Mouse (Mus musculus): ENCODE results near the gene Slc25a23. TPM values are rescaled to one million over a fixed set of nuclear protein-coding genes. Genes with fewer than 3 reads are reported as not detected.

Slc25a23 gene
- polyA plus RNA-seq (2015; fragmentation: Nextera tagmentation; extraction: Ambion mirVana): 18.8 and 21.6 TPM in 2 replicates

DNA sequence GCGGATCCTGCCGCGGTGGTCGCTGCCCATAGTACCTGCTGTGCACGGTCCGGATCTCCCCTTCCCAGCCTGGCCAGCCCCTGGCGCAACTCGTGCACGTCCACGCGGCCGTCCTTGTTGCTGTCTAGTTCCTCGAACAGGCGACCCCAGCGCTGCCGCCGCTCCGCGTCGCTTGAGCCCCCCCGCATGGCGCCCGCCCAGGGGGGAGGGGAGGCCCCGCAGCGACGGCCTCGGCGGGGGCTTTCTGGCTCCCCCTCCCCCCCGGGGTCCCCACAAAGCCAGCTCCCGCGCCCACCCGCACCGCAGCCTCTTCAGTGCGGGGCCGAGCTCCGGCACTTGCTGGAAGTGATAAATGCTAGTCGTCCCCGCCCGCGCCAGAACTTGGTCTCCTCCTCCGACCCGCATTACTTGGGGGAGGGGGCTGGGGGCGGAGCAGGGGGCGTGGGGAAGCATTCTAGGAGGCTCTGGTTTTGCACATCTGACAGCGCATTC is at the start of gene Slc25a23:
TSS of gene Slc25a23 (minus strand) at position 378 of the 492 bp plus-strand sequence.
- under 1% methylated on average over 36 of the region's 45 CpGs for WGBS

GRCm38 (mm10) chr17:57108666-57109171 is 49.1 kb upstream of the Slc25a23 start:
- no peaks in the 10 kb centered on the region for H3K9me3 ChIP-seq (replicated peaks)

More for the DNA sequence above, at the start of gene Slc25a23:
- H3K9ac ChIP-seq: peak within 1 kb of the TSS; percentile 81
- H3K36me3 ChIP-seq (ENCODE audit: poor library complexity, severe bottlenecking): peaks cover 24% of the 10 kb centered on the region
- peak within 1 kb of the TSS; percentile 89 for H3K4me3 ChIP-seq
- H3K4me2 ChIP-seq: peak within 1 kb of the TSS; percentile 75
- H3K4me1 ChIP-seq: peaks cover 28% of the 10 kb centered on the region
- H3K27me3 ChIP-seq: peaks cover 34% of the 10 kb centered on the region
- no peaks in the 10 kb centered on the region for H3K9me3 ChIP-seq (replicated peaks)
- ATAC-seq: peak; percentile 82
- peak within 1 kb of the TSS; percentile 82 for H3K27ac ChIP-seq

DNA sequence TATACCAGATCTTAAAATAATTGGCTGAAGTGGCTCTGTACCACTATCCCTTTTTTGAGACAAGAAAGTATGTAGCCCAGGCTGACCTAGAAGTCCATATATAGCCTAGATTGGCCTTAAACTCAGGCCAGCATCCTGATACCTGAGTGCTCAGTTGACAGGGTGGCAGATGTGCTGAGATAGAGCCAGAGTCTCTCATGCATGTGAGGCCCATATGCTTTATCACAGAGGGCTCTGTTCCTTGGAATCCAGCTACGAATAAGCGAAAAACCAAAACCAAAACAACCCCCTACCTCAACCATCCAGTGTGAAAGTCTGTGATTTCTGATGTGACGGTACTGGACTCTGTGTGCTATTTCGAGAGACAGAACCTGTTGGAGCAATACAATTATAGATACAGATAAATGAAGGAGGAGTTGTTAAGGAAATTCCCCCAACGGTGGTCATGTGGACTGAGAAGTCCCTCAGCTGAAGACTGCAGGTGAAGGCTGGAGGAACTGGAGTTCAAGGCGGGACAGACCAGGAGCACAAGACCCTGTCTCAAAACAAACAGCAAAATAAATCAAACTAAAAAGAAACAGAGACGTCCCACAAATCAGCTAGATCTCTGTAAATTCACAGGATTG is 48.5 kb upstream of the Slc25a23 start:
- no peak for ATAC-seq
- H3K27ac ChIP-seq: no peak overlapping the region
- no peak overlapping the region for H3K4me2 ChIP-seq
- peaks cover 28% of the 10 kb centered on the region for H3K4me1 ChIP-seq
- no peaks in the 10 kb centered on the region for H3K9me3 ChIP-seq (replicated peaks)
- H3K9ac ChIP-seq: no peak overlapping the region
- 89% methylated on average over 7 of the region's 7 CpGs for whole genome bisulfite sequencing
- no peaks in the 10 kb centered on the region for H3K27me3 ChIP-seq
- H3K36me3 ChIP-seq (ENCODE audit: poor library complexity, severe bottlenecking): no peaks in the 10 kb centered on the region
- no peak overlapping the region for H3K4me3 ChIP-seq

More at GRCm38 (mm10) chr17:57108666-57109171, 49.1 kb upstream of the Slc25a23 start:
- no peak overlapping the region for H3K9ac ChIP-seq
- H3K4me1 ChIP-seq: peaks cover 28% of the 10 kb centered on the region
- WGBS: 65% methylated on average over 5 of the region's 5 CpGs
- no peaks in the 10 kb centered on the region for H3K27me3 ChIP-seq
- H3K27ac ChIP-seq: no peak overlapping the region
- no peak overlapping the region for H3K4me2 ChIP-seq
- H3K36me3 ChIP-seq (ENCODE audit: poor library complexity, severe bottlenecking): no peaks in the 10 kb centered on the region
- no peak overlapping the region for H3K4me3 ChIP-seq
- ATAC-seq: no peak

DNA sequence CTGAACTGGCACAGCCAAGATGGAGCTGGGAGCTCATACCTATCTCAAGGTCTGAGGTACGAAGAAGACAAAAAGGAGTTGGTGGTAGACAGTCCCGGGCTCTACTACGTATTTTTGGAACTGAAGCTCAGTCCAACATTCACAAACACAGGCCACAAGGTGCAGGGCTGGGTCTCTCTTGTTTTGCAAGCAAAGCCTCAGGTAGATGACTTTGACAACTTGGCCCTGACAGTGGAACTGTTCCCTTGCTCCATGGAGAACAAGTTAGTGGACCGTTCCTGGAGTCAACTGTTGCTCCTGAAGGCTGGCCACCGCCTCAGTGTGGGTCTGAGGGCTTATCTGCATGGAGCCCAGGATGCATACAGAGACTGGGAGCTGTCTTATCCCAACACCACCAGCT is 47.4 kb upstream of the Slc25a23 start:
- 92% methylated on average over 5 of the region's 5 CpGs for WGBS
- no peak for ATAC-seq
- Histone ChIP-seq H3K4me2 (peak overlapping the region; percentile 78), H3K4me1 (peaks cover 28% of the 10 kb centered on the region), H3K9ac (no peak overlapping the region), H3K4me3 (no peak overlapping the region), H3K27me3 (no peaks in the 10 kb centered on the region), H3K9me3 (replicated peaks) (no peaks in the 10 kb centered on the region), H3K27ac (no peak overlapping the region), H3K36me3 (ENCODE audit: poor library complexity, severe bottlenecking) (no peaks in the 10 kb centered on the region)

DNA sequence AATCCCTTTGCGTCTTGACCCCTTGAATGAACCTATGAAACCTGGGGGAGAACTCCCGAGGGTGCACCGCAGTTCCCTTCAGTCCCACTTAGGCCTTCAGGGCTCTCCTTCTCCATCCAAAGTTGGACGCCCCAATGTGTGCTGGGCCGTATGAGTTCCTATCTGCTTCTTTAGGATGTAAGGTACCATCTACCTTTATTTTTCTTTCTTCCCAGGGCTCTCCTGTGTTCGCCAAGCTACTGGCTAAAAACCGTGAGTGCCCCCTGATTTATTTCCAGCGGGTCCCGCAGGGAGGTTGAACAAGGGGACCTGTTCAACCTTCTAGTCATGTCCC is 46.3 kb upstream of the Slc25a23 start:
- no peak overlapping the region for H3K27ac ChIP-seq
- peak overlapping the region; percentile 78 for H3K4me2 ChIP-seq
- peak overlapping the region; percentile 86 for H3K9ac ChIP-seq
- H3K9me3 ChIP-seq (replicated peaks): no peaks in the 10 kb centered on the region
- no peaks in the 10 kb centered on the region for H3K27me3 ChIP-seq
- 5% methylated on average over 9 of the region's 9 CpGs for WGBS
- peak overlapping the region; percentile 69 for H3K4me3 ChIP-seq
- peaks cover 28% of the 10 kb centered on the region for H3K4me1 ChIP-seq
- no peaks in the 10 kb centered on the region for H3K36me3 ChIP-seq (ENCODE audit: poor library complexity, severe bottlenecking)
- ATAC-seq: no peak

GRCm38 (mm10) chr17:57105181-57106034 is 45.7 kb upstream of the Slc25a23 start, which contains the start of gene Tnfsf9:
Gene Tnfsf9, plus strand, starts transcription at chr17:57105325.
- peak within 1 kb of the TSS; percentile 69 for H3K4me3 ChIP-seq
- no peaks in the 10 kb centered on the region for H3K9me3 ChIP-seq (replicated peaks)
- ATAC-seq: peak; percentile 89
- WGBS: under 1% methylated on average over 50 of the region's 61 CpGs
- H3K36me3 ChIP-seq (ENCODE audit: poor library complexity, severe bottlenecking): no peaks in the 10 kb centered on the region
- H3K27me3 ChIP-seq: no peaks in the 10 kb centered on the region
- H3K4me1 ChIP-seq: peaks cover 28% of the 10 kb centered on the region
- H3K27ac ChIP-seq: no peak within 1 kb of the TSS
- H3K9ac ChIP-seq: peak within 1 kb of the TSS; percentile 86
- peak within 1 kb of the TSS; percentile 78 for H3K4me2 ChIP-seq

DNA sequence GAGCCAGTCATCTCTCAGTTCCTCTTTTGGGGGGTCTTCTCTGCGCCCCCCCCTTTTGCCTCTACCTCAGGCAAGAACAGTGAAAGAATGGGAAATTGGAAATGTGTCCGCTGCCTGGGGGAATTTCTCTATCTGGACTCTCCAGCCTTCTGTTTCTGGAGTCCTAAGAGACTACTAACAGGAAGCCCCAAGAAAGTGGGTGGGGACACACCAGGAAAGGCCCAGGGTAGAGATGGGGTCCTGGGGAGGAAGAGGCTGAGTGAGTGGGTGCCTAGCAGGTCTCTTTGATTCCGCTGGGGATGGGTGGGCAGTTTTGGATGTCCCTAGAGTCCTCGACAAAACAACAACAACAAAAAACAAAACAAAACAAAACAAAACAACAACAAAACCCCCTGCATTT is 44.8 kb upstream of the Slc25a23 start:
- peak overlapping the region; percentile 86 for H3K9ac ChIP-seq
- H3K27me3 ChIP-seq: no peaks in the 10 kb centered on the region
- H3K9me3 ChIP-seq (replicated peaks): no peaks in the 10 kb centered on the region
- H3K4me1 ChIP-seq: peaks cover 28% of the 10 kb centered on the region
- H3K4me3 ChIP-seq: peak overlapping the region; percentile 69
- no peak overlapping the region for H3K27ac ChIP-seq
- 53% methylated on average over 4 of the region's 4 CpGs for WGBS
- peak overlapping the region; percentile 78 for H3K4me2 ChIP-seq
- no peaks in the 10 kb centered on the region for H3K36me3 ChIP-seq (ENCODE audit: poor library complexity, severe bottlenecking)
- 0 out of 2 replicates have a peak, but pooled peaks have one; percentile 9 for ATAC-seq

DNA sequence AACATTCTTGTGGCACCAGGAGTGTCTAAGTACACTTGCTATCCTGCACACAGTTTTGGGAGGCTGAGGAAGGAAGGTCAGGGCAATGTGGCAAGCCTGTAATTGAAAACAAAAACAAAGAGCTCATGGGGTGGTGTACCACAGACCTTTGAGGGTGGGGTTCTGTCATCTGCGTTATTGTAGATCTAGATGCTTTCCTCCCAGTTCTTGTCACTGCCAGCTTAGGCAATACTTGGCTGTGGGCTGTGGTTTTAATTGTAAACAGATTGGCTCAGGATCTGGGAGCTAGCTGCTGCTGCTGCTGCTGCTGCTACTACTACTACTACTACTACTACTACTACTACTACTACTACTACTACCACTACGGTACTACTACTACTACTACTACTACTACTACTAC is 42.6 kb upstream of the Slc25a23 start:
- 89% methylated on average over 2 of the region's 2 CpGs for WGBS
- Histone ChIP-seq H3K27me3 (no peaks in the 10 kb centered on the region), H3K36me3 (ENCODE audit: poor library complexity, severe bottlenecking) (no peaks in the 10 kb centered on the region), H3K4me2 (no peak overlapping the region), H3K9me3 (replicated peaks) (no peaks in the 10 kb centered on the region), H3K27ac (no peak overlapping the region), H3K4me3 (no peak overlapping the region), H3K9ac (no peak overlapping the region), H3K4me1 (peaks cover 22% of the 10 kb centered on the region)
- ATAC-seq: no peak

DNA sequence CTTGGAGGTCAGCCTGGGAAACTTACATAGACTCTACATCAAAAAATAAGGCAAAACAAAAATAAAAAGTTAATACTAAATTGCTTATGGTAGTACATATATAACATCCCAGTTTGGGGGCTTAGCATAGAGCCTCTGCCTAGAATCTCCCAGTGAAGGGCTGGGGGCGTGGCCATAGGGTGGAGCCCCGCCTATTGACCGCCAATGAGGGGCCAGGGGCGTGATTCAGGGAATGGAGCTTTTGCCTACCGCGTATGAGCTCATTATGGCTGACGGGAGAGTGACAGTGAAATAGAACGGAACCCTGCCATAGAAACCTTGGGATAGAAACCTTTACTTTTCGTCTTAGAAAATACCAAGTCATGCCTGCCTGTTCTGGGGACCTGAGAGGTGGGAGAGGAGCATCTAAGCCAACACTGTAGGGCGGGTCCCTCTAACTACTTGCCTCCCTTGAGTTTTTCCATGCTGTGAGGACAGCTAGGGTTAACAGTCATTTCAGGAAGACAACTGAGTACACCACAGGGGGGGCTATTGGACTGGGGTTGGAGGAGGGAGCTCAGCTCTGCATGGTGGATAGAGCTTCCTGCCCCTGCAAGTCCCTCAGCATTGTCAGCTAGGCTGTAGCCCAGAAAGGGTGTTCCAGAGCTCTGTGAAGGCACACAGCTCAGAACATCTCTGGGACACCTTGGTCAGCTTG is 40.1 kb upstream of the Slc25a23 start:
- H3K9ac ChIP-seq: no peak overlapping the region
- no peaks in the 10 kb centered on the region for H3K9me3 ChIP-seq (replicated peaks)
- 0 out of 2 replicates have a peak, but pooled peaks cover 5% of the 10 kb centered on the region for H3K27me3 ChIP-seq
- H3K4me1 ChIP-seq: peaks cover 16% of the 10 kb centered on the region
- H3K27ac ChIP-seq: no peak overlapping the region
- H3K36me3 ChIP-seq (ENCODE audit: poor library complexity, severe bottlenecking): no peaks in the 10 kb centered on the region
- H3K4me3 ChIP-seq: no peak overlapping the region
- ATAC-seq: no peak
- no peak overlapping the region for H3K4me2 ChIP-seq
- 9% methylated on average over 10 of the region's 10 CpGs for WGBS

GRCm38 (mm10) chr17:57098321-57098720 is 38.7 kb upstream of the Slc25a23 start:
- 87% methylated on average over 5 of the region's 5 CpGs for WGBS
- H3K4me3 ChIP-seq: no peak overlapping the region
- H3K27ac ChIP-seq: no peak overlapping the region
- no peaks in the 10 kb centered on the region for H3K9me3 ChIP-seq (replicated peaks)
- H3K4me2 ChIP-seq: no peak overlapping the region
- no peak for ATAC-seq
- no peak overlapping the region for H3K9ac ChIP-seq
- peaks cover 9% of the 10 kb centered on the region for H3K4me1 ChIP-seq
- H3K36me3 ChIP-seq (ENCODE audit: poor library complexity, severe bottlenecking): no peaks in the 10 kb centered on the region
- H3K27me3 ChIP-seq: 0 out of 2 replicates have a peak, but pooled peaks cover 5% of the 10 kb centered on the region

DNA sequence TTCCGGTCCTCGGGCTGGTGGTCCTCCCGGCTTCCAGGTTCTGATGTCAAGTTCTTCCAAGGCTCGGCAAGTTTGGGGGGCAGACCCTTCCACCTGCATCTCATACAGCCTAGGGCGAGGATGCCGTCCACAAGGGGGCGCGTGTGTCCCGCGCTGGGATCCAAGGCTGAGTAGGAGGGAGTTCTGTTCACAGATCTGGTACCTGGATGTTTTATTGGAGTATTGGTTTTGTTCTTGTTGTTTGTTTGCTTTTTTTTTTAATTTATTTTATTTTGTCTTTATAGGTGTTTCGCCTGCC is 36.9 kb upstream of the Slc25a23 start:
- Histone ChIP-seq H3K9me3 (replicated peaks) (no peaks in the 10 kb centered on the region), H3K4me3 (peak overlapping the region; percentile 15; the same call in 1 of the 2 replicates), H3K4me1 (peaks cover 9% of the 10 kb centered on the region), H3K36me3 (ENCODE audit: poor library complexity, severe bottlenecking) (no peaks in the 10 kb centered on the region), H3K9ac (no peak overlapping the region; the same call in 1 of the 2 replicates), H3K4me2 (peak overlapping the region; percentile 54), H3K27me3 (0 out of 2 replicates have a peak, but pooled peaks cover 5% of the 10 kb centered on the region), H3K27ac (no peak overlapping the region)
- WGBS: 2% methylated on average over 11 of the region's 11 CpGs
- peak; percentile 88 for ATAC-seq
